Mouse (Mus musculus) layer of hippocampus, postnatal 25 days (tissue): ENCODE data around the gene Ccna1. TPM values are rescaled to one million over a fixed set of nuclear protein-coding genes. Genes with fewer than 3 reads are reported as not detected.

Experiments
- DNase-seq, 2 experiments: peaks; one replicate each; pipeline ENCODE4 v3.0.0; 2022; ENCODE audit warnings: mixed read lengths in 2 of 2, low spot score in 1 of 2; ENCODE audit errors: extremely low spot score in 1 of 2
- total RNA-seq, 2 experiments: library from RNA; stranded (reverse); gene quantifications; 2 replicates each; pipeline ENCODE4 v1.2.3; 2021

The Ccna1 gene
- total RNA-seq, 2 experiments from 2014 or later = 2.0 to 3.1 TPM

DNA sequence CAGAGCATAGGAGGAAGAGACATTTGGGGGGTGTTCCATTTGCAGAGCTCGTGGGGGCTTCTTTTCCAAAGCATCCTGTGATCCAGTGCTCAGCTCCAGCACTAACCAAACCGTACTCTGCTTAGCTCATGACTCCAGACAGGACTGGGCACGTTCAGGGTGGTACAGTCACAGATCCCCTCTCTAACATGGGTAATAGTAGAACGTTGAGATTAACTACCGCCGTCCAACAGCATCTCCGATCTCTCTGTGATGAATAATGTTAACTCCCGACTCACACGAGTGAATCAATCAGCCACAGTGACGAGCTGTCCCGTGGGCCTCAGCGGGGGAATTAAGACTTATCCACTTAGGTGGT, 11.3 kb upstream of the Ccna1 start:
- peak in 1 of 2 experiments; percentile 2 for DNase-seq

DNA sequence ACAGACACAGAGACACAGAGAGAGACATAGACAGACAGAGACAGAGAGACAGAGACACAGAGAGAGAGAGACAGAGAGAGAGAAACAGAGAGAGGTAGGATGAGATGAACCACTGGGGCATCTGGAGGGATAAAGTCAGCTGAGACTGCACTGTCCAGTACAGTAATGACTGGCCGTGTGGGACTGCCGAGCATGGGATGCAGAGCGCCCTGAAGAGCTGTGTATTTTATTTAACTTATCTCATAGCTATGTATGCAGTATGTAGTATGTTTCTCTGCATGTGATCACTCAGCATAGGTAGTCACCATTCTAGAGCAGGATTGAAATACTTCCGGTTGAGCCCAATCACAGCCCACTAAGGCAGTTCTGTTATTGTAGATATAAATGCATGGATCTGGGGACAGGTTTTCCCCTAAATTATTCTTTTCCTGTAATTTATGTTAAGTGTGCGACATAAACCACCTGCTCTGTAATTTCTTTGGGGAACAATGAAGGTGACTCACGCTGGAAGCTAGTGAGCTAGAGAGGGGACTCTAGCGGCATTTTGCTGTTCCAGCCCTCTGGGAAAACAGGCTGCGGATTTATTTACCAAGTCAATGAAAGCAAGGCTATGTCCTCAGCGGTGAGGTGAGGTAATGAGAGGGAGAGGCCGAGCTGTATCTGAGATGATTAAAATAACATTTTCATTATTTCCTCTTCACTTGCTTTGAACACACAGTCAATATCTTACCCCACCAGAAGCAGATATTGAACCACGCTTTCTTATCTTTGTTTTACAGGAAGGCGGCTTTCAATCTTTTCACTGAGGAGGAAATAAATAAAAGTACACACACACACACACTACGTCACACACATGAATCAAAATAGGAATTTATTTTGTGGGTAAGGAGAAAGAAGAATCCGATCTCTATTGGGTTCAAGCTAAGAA, 10.7 kb upstream of the Ccna1 start:
- DNase-seq = peak in 1 of 2 experiments; percentile 1

DNA sequence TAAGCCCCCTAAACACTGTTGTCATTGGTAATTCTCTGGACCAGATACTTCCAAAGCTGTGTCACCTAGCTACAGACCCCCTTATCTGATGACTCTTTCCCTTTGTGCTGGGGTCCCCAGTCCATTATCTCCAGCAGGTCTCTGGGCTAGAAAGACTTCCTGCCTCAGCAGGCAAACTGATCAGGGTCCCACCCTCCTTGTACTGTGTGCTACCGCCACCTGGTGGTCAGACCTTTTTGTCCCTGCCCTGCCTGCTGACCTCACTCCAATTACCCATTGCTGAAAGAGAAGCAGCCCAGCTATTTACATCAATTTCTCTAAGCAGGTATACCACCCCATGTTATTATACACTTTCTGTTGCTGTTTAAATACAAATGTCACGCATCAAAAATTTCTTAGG, 9.1 kb upstream of the Ccna1 start:
- DNase-seq = peak; percentile 68 to 92

DNA sequence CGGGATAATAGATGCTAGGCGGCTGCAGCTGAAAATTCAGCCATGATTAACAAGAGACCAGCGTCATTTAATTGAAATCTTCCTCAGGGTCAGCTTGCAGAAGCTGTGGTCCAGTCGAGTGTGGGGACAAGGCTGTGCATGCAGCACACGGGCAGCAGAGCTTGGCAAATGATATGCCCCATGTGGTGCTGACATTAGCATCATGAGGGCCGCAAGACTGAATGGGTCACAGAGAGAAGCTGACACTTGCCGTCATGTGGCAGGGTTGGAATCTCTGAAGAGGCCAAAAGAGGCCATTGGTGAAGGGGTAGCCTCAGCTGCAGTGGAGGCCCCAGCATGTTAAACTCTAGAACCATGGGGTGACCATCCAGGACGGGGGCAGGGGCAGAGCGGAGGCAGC, 7.4 kb upstream of the Ccna1 start:
- no peak for DNase-seq

DNA sequence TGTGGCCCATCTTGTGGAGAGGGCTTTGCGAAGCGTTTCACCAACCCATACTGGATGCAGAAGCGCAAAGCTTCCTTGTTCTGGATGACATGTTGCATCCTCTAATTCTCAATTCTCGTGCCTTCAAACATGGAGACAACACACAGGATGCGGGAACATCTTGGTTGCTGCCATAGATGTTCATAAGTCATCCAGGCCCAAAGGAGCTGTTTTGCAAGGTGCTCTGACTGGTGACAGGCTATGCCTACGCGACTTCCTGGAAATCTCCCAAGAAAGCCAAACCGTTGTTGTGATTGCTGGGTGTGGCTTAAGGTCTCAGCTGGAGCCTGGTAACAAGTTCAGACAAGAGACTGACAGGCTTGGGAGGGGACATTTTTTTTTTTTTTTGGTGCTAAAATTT, 1.1 kb upstream of the Ccna1 start:
- DNase-seq = peak in 1 of 2 experiments; percentile 2

DNA sequence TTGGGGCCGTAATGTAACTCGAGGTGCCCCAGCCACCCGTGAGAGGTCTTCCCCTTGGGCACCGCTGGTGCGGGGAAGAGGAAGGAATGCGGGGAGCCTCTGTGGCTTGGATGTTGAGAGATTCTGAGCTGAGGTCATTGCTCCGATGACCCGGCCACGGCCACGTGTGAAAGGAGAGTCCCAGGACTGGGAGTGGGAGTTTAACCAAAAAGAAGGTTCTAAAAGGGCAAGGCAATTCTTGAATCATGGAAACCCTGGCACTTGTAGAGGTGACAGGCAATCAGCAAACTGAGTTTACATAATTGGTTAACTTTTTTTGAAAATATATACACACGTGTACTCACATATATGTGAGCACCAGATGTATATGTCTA, 433 bp upstream of the Ccna1 start:
- DNase-seq = no peak

DNA sequence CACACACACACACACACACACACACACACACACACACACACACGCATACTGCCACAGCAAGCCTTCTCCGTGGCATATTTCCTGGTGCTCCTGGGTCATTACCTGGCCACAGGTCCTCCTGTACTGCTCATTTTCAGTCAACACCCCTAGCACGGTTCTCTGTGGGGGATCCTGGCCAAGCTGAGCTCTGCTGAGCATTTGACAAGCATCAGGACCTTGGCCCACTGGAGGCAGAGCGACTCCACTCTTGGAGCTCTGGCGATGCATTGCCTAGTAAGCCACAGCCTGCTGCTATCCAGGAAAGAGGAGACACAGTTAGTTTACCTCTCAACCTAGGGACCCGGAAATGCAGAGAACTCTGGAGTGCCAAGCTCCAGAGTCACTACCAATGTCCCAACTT, 1.1 kb downstream of the Ccna1 start:
- peak in 1 of 2 experiments; percentile 3 for DNase-seq

DNA sequence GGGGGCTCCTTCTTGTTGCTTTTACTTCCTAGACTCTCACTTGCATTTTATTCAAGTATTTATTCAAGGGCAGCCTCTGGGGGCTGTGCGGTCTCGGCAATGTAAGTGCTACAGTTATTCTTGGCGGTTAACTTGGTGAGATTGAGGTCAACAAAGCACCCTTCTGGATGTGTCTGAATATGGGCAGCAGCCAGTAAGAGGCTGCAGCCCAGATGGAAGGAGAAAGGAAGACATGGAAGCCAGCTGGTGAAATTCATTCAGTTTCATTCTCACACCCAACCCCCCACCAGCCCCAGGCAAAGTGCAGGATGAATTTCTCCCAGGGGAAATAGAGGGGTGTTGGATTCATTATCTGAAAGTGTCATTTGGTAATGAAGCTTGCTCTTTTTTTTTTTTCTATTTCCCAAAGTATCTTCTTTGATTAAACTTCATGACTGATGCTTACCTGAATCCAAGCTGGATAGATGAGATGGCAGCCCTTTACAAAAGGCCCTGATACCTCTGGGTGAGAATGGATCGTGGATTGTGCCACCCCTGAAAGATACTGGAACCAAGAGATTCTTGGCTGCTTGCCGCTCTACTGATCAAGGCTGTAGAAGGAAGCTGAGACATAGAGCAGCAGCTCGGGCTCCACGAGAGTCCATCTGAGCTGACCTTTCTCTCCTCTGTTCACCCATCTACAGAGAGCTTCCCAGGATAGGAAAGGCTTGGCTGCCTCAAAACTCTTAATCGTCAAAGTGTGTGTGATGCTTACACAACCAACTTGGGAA, 10.5 kb downstream of the Ccna1 start:
- DNase-seq = no peak

DNA sequence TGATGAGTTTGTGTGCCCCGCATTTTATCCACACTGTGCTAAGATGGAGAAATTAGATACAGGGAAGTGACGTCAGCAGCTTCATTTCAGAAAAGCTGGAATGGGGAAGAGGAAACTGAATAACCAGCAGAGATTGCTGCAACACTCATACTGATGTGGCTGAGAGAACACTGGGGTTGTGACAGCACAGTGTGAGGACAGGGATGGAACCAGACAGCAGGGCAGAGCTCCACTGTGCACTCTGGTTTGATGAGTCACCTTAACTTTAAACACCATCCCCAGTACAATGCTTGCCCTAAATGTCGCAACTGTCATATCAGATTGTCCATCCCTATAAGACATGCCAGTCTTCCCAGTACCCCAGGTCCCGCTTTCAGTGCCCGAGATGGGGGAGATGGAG, 17.7 kb downstream of the Ccna1 start:
- DNase-seq = no peak

DNA sequence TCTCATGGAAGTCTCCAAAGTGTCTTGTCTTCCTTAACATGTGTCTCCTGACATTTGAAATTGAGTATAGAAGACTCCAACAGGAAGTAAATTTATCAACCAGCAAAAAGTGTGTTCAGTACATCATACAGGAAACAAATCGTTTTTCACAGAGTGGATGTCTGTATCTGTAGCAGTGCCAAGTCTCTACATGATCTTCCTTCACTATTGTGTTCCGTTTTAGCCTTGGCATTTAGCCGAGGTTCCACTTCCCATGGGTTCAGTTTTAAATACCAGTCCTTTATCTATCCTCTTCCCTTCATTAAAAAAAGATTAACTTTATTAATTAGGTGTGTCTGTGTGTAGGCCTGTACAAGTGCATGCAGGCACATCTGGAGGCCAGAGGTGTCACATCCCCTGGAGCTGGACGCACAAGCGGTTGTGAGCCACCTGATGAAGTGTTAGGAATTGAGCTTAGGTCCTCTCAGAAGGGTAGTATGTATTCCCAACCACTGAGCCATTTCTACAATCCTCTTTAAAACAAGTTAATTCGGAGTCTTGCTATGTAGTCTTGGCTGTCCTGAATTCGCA, 27.9 kb downstream of the Ccna1 start:
- no peak for DNase-seq

DNA sequence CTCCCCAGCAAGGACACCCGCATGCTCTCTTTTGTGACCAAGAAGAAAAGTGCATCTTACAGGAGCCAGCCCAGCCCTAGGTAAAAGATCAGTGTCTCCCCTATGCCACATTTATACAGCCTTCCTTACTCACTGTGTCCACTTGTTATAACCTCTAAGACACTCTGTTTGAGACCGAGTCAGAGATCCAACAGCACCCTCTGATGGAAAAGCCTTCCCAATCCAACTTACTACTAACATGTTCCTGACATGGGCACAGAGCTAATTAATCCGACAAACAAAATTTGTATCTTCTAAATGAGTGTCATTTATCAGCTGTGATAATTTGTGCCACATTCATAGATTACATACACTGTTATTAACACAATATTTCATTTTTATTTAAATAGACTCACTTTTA, 29.8 kb downstream of the Ccna1 start:
- DNase-seq = no peak

DNA sequence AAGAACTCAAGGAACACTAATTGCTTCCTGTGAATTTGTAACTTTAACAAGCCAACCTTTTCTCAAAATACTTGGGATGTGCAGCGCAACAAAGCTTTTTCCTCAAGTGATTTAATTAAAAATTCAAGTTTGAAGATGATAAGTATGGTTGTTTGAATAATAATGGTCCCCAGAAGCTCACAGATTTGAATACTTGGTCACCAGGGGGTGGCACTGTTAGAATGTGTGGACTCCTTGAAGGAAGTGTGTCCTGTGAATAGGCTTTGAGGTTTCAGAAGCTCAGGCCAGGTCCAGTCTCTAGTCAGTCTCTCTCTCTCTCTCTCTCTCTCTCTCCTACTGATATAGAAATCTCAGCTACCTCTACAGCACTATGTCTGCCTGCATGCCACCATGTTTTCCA, 32.0 kb downstream of the Ccna1 start:
- DNase-seq = no peak

DNA sequence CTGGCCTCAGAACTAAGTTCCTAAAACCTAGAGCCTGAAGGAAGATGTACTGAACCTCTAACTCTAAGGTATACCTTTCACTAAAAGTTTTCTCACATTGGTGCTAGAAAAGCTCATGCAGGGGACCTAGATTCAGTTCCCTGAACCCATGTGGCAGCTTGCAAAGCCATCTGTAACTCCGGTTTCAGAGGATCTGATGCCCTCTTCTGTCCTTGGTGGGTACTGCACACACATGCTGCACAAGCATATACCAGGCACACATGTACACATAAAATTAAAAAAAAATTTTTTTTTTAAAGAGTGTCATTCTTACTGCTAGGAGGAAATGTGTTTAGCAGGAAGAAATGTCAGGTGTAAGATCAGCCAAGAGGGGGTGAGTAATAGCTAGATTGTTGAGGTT, 33.1 kb downstream of the Ccna1 start:
- no peak for DNase-seq

DNA sequence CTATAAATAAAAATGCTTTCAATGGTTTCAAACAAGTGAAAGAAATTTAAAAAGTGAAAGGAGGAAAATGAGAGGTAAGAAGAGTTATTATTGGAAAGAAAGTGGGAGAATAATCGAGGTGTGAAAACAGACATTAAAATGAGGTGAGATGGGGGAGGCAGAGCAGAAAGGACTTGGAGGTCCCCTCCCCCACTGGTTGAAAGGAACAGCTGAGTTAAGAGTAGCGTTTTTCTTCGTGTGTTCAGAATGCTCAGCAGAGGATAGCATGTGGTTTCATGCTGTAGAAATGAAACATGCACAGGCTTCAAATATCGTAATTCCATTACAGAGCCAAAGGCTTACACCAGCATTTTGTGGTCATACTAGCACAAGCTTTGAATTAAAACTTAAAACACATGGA, 42.8 kb downstream of the Ccna1 start:
- DNase-seq = no peak

DNA sequence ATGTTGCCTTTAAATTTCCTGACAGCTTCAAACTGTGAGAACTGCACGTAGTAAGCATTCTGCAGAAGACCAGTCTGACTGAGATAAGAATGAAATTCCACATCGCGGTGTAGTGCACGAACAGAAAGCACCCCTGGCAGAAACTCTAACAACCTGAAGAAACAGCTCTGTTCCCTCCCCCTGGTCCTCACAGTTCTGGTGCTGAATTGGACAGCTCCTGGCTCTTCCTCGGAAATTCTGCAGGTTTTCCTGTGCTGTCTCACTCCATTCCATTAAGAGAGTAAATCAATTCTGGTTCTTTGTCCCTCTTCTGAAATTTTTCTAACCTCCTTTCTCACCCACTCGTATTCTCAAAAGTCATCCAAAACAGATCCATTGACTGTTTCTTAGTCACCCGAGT, 43.6 kb downstream of the Ccna1 start:
- DNase-seq = no peak

DNA sequence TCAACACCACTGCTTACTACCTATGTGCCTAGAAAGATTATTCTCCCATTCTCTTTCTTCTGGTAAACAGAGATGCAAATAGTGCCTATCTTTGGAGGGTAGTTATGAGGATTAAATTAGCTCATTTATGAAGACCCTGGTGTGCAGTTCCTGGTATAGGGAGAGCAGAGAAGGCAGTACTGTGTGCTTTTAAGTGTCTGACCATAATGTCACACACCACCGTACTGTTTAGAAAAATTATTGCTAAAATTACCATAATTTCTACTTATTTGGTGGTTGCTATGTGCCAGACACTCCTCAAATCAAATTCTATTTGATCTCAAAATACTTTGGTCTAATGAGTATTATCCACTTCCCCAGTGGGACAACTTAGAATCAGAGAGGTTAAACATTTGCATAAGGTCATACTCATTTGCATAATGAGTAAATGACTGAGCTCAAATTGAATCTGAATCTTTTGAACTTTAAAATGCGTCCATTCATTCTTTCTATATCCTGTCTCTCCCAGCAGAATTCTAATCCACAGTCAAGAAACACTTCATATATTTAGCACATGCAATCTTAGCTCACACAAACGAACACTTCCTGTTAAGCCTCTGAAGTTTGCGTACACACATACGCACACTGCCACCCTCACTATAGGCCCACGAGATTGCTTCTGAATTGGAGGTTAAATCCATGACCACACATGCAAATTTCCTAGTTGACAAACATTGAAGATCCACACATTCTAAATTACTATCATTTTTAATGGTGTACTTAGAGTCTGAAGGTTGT, 46.1 kb downstream of the Ccna1 start:
- no peak for DNase-seq

DNA sequence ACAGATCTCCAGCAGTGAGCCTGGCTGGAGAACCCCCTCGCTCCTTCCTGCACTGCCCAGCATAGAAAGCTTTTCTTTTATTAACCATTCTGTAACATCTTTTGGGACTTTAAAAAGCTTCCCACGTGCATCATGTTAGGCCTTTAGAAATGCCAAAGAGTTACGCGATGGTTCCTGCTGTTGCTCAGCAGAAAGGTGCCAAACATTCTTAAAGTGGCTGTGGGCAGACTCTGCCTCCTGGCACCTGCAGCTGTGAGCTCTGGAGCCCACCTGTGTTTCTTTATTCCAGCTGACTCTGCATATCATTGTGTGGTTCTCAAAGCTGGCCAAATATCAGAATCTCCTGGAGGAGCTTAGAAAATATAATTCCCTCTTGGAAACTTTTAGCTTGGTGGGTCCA, 51.3 kb downstream of the Ccna1 start:
- DNase-seq = no peak

DNA sequence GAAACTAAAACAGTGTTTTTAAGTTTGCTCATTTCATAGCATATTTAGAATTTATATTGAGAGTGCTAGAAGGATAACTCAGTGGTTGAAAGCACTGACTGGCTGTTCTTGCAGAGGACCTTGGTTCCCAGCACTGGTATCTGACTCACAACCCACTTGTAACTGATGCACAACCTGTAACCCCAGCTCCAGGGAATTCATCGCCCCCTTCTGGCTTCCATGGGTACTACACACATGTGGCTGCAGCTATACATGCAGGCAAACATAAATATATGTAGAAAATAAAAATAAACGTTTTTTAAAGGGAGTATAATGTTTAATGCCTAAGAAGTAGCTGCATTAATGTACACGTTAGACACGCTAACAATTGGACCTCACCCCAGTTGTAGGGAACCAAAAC, 53.6 kb downstream of the Ccna1 start:
- DNase-seq = no peak
